Mouse (Mus musculus): Measurements from ENCODE around the gene C3.

C3 gene

DNA sequence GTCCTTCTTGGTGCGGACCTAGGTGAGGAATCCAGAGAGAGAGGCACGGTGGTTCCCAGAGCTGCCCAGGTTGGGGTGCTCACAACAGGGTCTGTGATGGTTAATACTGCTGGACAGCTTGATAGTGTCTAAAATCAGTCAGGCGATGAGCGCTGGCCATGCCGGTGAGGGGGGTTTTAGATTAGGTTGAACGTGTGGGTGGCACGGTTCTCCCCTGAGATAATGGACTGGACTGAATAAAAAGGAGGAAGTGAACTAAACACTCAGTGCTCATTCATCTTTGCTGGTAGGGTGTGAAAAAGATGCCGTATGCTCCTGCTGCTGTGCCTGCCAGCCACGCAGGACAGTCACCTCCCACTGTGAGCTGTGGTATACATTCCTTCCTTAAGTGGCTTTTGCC, 4.6 kb downstream of the C3 start:
- DNase-seq (ENCODE audit: low spot score in 2 of 2) = no peak

DNA sequence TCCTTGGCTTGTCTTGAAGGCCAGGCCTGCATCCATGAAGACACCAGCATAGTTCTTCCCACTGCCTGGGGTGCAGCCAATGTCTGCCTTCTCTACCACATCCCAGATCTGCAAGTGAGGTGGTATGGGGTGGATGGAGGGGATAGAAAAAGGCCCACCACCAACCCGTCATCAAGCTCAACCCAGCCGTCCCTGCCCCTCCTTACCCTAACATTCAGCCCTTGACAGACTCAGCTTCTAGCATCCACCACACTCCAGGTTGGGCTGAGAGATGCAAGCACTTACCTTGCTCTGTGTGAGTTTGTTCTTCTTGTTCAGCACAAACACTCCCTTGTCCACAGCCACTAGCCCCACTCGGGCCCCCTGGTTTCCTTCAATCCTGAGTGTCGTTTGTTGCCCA, 6.0 kb downstream of the C3 start:
- DNase-seq (ENCODE audit: low spot score in 2 of 2) = no peak

DNA sequence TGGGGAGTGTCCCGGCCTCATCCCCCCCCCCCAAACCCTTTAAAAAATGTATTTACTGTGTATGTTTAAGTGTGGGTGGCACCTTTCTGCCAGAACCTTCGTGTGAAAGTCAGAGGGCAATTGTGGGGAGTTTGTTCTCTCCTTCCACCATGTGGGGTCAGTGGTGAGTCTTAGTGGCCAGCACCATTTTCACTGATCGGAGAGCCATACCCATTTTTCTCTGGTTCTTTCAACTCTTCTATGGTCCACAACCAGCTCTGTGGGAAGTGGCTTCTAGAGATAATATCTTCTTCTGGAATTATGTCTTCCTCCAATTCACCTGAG, 8.1 kb downstream of the C3 start:
- no peak for DNase-seq (ENCODE audit: low spot score in 2 of 2)

DNA sequence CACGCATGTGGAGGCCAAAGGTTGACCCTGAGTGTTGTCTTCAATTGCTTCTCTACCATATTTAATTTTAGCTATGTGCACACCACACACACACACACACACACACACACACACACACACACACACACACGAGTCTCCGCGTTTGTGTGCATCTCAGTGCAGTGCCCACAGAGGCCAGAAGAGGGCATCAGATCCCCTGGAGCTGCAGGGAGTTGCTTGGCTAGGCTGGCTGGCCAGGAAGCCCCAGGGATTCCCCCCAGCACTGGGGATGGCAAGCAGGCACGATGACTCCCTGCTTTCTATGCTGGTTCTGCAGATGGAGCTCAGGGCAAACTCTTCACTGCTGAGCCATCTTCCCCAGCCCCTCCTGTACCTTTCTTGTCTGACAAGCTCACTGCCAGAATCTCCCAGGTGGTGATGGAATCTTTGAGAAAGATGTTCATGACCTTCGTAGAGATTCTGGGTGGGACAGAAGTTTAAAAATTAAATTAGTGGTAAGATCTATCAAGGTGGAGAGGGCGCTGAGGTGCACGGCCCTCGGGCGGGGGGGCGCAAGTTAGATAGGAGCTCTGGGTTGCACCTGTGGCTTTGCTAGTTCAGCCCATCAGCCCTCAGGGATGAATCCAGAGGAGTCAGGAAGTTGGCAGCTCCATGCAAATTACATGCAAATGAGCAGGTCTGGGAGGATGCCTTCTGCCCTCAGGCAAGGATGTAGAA, 8.6 kb downstream of the C3 start:
- DNase-seq (ENCODE audit: low spot score in 2 of 2) = peak; percentile 47 to 69

DNA sequence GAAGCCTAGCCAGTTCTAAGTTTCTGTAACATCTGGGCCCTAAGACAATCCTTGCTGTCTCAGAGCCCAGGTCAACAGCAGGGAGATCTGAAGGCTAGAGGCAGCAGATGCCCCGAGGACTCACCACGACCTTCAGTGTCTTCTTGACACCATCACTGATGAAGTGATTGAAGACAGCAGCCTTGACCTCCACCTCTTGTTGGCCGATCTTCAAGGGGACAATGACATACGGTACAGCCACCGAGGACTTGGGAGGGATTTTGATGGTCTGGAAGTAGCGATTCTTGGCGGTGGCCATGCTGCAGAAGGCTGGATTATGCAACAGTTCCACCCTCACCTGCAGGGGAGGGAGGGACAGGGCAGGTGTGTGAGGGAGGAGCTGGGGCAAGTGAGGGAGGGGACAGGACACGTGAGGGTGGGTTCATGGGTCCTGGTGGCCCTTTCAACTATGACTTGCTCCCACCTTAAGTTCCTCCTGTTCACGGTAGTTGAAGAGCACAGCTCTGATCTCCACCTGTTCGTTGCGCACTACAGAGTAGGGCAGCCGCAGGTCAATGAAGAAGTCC, 9.5 kb downstream of the C3 start:
- no peak for DNase-seq (ENCODE audit: low spot score in 2 of 2)

DNA sequence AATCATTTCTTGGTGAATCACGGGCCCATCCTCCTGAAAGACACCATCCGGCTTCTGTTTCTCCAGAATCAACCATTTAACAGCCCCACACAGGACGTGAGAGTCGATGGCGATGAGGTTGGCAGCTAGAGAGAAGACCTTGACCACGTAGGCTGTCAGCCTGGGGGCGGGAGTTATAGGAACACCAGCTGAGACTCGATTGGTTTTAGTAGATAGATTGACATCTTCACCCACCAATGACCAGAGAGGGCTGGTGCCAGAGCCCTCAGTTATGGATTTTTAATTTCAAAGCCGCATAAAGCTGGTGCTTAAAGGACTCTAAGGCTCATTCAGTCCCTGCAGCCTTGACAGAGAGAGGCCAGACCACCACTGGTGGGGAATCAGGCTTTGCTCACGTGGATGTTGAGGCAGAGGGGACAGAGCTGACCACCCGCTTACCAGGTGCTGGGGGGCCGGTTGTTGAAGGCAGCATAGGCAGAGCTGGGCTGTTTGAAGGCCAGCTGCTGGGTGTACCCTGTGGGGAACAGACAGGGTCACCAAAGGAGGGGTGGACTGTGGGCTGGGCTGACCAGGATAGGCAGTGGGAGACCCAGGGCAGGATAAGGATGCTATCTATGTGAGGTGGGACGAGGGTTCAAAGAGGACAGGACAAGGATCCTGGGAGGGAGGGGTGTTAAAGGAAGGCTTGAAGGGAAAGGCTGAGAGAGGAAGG, 13.1 kb downstream of the C3 start:
- DNase-seq (ENCODE audit: low spot score in 2 of 2) = no peak

DNA sequence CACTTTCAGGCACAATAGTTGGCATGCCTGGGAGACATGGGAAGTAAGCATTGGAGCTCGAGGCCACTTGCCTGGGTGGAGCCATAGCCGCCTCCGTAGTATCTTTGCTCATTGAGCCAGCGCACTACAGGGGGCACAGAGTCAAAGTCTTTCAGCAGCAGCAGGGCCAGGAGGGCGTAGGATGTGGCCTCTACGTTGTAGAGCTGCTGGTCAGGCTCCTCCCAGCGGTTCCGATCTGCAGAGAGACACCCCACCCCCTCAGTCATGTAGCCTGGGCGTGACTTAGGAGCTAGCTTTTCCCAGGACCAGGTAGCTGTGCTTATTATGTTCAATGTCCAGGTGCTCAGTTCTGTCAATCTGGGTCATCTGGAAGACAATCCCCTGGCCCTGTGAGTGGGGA, 16.4 kb downstream of the C3 start:
- DNase-seq (ENCODE audit: low spot score in 2 of 2) = no peak

DNA sequence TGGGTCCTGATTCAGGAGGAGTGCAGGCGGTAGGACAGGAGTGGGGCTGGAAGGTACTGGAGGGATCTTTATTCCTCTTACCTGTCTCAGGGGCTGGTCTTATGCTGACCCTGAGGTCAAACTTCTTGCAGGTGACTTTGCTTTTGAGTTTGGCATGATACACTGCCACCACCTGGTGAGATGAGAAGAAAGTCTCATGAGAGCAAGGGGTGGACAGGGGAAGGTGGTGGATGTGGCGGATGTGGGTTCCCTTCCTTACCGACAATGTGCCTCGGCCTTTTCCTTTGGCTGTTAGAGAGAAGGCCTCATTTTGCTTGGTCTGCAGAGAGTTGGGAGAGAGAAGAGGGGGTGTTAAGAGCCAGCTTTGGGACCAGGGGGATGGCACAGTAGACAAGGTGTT, 18.6 kb downstream of the C3 start:
- no peak for DNase-seq (ENCODE audit: low spot score in 2 of 2)

DNA sequence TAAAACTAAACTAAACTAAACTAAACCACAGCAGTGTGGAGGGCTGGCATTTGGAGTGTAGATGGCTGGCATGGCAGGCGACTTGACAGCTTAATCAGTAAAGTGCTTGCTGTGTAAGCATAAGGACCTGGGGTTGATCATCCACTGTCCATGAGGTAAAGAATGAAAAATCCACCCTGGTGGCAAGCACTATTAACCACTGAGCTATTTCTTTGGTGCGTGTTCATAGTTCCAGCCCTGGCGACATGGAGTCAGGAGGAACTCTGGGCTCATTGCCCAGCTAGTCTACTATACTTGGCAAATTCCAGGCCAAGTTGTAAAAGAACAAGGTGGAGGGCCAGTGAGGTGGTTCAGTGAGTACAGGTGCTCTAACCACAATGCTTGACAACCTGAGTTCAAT, 20.0 kb downstream of the C3 start:
- no peak for DNase-seq (ENCODE audit: low spot score in 2 of 2)

DNA sequence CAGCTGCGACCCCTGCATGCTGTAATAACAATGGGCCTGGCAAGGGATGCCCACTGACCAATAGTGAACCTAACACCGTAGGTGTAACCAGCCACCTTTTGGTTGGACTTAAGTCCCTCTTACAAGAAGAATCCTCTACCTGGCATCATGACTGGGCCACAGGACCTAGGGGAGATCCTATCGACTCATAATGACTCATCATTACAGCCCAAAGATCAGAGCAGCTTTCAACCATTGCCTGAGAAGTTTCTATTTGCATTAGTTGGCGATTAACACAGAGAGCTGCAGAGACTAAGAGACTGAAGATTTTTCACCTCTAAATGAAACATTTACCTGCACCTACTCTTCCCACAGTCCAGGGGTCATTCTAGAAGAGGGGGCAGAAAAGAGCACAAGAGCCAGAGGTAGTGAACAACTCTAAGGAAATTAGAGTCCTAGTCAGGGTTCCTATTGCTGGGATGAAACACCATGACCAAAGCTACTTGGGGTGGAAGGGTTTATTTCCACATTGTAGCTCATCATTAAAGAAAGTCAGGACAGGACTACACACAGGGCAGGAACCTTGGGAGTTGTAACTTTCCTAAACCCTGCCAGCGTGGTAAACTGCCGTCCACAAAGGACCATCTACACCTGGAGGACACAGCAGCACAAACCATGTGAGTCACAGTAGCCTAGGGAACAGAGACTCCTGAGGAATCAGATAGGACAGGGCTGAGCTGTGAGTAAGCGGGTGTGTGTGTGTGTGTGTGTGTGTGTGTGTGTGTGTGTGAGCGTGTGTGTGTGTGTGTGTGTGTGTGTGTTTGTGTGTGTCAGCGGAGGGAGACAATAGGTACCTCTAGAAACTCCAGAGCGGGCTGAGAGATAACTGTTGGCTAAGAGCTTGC, 25.9 kb downstream of the C3 start:
- no peak for DNase-seq (ENCODE audit: low spot score in 2 of 2)

DNA sequence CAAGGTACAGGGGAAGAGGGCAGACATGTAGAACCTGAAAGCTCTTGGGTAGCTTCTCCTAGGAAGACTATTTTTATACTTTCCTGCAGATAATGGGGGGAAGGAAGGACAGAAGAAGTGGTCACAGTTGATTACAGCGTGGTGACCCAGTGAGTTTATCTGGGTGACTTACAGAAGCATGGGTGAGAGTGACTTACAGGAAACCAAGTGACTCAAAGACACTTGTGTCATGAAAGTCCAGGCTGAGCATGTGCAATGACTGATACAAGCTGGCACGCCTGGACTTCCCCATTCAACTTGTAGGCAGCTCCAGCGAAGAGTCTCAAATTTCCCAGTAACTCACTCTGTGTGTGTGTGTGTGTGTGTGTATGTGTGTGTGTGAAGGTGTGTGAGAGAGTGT, 29.7 kb downstream of the C3 start:
- no peak for DNase-seq (ENCODE audit: low spot score in 2 of 2)

DNA sequence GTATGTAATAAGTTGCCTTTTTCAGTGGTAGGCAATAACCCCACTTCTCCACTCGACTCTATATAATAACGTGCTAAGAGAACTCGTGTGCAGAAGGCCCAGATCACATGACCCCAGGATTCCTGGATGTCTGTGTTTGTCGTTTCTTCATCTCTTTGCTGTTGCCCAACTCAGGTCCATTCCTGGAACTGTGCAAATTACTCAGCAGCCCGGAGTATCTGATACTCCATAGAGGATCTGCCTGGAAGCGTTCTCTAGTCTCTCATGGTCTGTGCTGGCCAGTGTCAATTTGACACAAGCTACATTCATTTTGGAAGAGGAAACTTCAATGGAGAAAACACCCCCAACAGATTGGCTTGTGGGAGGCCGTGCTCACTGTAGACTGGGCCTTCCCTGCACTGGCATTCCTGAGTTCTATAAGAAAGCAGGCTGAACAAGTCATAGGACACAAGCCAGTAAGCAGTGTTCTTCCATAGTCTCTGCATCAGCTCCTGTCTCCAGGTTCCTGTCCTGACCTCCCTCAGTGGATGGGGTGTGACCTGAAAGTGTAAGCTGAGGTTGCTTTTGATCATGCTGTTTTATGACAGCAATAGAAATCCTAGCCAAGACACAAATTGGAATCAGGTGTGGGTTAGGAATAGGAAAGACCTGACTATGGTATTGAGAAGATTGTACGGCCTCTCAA, 32.5 kb downstream of the C3 start:
- DNase-seq (ENCODE audit: low spot score in 2 of 2) = no peak

DNA sequence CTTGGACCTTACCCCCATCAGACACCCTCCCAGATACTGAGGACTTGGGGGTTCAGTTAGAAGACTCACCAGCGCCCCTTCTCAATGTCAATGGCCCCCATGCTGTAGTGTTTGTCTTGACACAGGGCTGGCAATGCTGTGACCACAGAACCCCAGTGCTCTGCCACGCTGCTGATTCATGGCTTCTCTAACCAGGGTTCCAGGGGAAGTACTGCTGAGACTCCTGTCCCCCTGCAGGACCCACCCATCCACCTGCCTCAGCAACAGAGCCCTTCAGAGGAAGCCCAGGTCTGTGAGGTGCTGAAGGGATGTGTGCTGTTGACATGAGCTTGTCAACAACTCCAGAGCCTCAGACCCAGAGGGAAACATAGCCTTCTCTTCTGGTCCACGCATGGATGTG, 33.2 kb downstream of the C3 start:
- DNase-seq (ENCODE audit: low spot score in 2 of 2) = no peak

DNA sequence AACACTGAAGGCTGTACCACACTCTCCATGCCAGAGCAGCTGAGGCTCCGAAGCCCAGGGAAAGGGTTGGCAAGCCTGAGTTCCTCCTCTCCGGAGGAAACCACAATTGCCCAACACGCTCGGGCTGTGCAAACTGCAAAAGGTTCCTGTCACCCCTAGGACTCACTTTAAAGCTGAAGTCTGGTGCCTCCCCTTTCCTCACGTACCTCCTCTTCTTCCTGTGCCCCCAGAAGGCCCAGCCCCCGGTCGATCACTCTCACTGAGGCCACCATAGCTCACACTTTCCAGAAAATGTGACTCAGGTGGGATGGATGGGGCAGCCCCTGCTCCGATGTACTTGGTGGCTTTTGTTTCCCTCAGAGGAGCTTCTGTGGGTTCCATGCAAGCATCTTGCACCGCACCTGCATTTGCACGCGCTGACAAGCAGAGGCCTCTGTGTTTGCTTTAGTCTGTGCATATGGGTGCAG, 33.9 kb downstream of the C3 start, which contains the start of gene Tnfsf14:
Gene Tnfsf14, minus strand, starts transcription at position 137 of the 467 bp plus-strand sequence.
- no peak for DNase-seq (ENCODE audit: low spot score in 2 of 2)

DNA sequence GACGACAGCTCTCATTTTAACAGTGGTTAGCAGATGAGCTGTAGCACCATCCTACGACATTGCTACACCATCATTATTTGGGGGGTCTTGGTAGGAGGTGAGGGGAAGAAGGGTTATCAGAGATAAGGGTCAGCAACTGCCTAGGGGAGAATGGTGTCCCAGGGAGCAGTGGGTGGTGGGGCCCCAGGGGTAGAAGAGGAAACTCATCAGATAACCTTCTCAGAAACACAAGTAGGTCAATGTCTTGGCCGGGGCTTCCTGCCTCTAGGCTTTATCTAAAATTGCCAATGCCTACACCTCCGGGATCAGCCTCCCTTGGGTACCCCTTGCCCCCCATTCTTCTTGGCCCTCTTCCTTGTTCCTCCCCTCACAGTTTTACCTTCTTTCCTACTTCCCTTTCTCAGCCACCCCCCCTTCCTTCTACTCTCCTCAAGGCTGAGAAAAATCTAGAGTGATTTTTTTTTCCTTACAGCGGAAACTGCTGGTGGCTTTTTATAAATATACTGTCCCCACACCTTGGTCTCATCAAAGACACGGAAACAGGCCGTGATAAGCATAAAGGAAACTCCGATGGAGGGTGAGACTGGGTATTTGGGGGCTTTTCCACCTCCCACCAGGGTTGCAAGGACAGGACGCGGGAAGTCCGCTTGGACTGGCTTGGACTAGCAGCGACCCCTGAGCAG, 39.3 kb downstream of the C3 start:
- no peak for DNase-seq (ENCODE audit: low spot score in 2 of 2)

DNA sequence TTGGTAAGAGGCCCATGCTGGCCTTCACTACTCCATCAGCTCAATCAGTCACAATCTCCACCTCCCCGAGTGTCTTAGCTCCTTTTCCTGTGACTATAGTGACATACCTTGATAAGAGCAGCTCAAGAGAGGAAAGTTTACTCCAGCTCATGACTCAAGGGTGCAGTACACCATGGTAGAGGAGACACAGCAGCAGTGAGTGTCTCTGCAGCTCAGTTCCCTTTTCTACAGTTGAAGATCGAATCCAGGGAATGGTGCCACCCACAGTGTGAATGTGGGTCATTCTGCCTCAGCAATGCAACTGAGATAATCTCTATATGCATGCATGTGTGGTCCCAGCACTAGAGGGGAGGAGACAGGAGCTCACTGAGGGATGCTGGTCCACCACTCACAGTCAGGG, 42.3 kb downstream of the C3 start:
- no peak for DNase-seq (ENCODE audit: low spot score in 2 of 2)

DNA sequence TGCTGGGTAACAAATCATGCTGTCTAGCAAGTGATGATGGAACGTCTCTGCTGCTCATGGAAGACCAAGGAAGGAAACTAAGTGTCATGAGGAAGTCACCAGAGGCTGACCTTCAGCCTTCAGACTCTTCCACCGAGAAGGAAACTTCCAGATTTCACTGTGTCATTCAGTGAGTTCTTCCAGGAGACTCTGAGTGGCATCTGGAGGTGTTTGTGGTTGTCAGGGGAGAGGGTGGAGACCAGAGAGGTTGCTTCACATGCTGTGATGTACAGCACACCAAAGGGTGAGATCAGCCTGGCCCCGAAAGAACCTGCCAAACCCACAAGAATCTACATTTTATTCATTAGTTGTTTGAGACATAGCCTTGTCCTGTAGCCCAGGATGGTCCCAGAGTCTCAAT, 45.1 kb downstream of the C3 start:
- DNase-seq (ENCODE audit: low spot score in 2 of 2) = no peak

DNA sequence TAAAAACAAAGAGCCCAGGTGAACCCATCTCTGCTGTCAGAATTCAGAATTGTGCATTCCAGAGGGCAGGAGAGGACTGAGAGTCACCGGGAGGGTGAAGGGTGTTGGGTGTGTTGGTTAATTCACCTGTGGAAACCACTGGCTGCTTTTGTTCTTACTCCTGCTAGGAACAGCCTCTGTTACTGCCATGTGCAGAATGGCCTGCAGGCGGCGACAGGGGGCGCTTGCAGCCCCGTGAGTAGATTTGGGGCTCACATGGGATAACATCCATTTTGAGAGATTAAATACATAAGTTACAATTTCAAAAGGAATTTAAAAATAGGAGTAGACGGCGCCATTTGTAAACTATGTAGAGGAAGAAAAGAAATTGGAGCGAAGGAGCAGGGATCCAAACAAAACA, 47.6 kb downstream of the C3 start:
- DNase-seq (ENCODE audit: low spot score in 2 of 2) = no peak

DNA sequence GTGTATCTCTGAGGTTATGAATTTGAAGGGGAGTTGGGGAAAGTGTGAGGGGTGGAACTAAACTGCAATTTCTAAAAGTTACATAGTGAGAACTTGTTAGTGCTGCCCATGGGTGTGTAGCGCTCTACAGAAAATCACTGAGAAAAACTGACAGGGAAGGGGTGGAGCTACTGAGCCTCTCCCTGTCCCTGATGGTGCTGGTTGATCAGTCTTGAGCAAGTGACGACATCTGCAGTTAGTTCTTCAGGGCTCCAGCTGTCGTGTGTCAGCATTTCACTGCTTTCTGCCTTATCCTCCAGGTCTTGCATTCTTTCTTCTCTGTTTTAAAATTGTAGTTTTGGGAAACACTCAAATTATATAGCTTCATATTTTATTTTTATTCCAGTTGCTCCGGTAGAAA, 54.6 kb downstream of the C3 start:
- no peak for DNase-seq (ENCODE audit: low spot score in 2 of 2)

DNA sequence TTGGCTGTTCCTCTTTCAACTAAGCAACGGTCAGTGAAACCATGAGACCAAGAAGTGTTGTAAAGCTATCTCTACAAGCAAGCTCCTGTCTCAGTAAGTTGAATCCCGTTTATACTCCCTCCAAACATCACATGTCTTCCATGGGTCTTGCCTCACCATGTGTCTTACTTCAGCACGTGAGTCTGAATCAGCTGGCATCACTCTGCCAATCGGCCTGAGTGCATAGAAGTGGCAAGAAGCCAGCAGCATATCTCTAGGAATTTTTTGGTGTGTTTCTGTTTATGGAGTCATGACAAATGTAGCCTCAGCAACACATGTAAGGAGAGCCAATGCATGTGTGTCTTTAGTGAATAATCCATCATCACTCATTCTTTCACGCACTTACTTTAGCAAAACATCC, 55.6 kb downstream of the C3 start:
- no peak for DNase-seq (ENCODE audit: low spot score in 2 of 2)

DNA sequence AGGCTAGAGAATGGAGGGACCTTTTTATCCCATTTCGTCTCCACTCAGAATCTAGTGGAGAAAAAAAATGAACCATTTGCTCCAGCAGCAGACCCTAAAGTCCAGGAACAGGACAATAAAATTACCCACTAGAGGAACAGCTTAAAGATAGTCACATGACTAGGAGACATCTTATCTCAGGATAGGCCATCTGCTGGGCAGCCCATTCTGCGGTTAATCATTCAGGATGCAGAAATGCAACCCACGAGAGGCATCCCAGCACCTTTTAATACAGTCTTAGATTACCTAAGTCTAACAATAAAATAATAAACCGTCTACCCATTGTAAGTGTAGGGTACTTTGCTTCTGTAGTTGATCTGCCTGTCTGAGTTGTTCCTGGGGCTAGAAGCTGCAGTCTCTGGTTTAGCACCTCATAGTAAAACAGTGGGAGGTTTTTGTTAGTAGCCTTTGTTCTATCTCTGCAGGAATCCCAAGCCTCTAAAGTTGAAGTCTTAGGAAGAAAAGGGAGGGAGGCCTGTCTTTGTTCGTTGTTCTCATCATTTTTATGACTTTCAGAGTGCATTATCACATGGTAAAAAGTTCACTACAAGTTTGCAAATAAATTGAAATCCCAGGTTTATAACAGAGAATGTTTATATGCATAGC, 57.2 kb downstream of the C3 start:
- DNase-seq (ENCODE audit: low spot score in 2 of 2) = no peak
